Mouse (Mus musculus): ENCODE data around the gene Gpr135. TPM values are rescaled to one million over a fixed set of nuclear protein-coding genes. Genes with fewer than 3 reads are reported as not detected.

The Gpr135 gene
- polyA plus RNA-seq, 1 experiment from 2014 or later = 0.34 TPM

DNA sequence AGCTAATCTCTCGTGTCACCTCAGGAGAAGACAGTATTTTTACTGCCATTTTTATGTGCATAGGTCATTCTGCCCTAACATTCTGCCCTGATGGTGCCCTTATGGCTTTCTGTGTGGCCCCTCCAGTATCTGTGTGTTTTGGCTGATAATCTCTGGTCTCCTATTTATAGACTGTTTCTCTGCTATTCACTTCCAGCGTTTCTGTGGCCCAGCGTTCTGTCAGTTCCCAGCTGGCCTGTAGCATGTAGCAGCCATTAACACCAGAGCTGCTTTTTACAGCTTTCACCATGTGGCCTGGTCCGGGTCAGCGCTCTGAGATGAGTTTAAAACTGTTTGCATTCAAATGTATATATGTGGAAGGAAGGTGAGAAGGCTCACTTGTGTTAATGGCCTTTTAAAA is 49.4 kb downstream of the Gpr135 start:
- no peak overlapping the region for H3K4me2 ChIP-seq
- 19% methylated on average over 5 of the region's 5 CpGs for WGBS (ENCODE audit: insufficient replicate concordance)
- peak overlapping the region; percentile 83 for H3K27ac ChIP-seq (ENCODE audit: low read depth, low read length)

GRCm38 (mm10) chr12:72020285-72020684 is 50.6 kb downstream of the Gpr135 start:
- H3K4me1 ChIP-seq (ENCODE audit: control insufficient read depth, insufficient read depth, low read length) = peaks cover 17% of the 10 kb centered on the region
- H3K4me2 ChIP-seq = no peak overlapping the region
- no peak for ATAC-seq (replicated peaks; ENCODE audit: insufficient number of reproducible peaks, low FRiP score, low TSS enrichment)
- H3K9me3 ChIP-seq (replicated peaks; ENCODE audit: control insufficient read depth, low read length) = no peaks in the 10 kb centered on the region
- no peak overlapping the region for H3K27ac ChIP-seq (ENCODE audit: low read depth, low read length)
- 92% methylated on average over 4 of the region's 4 CpGs for WGBS (ENCODE audit: insufficient replicate concordance)
- no peaks in the 10 kb centered on the region for H3K36me3 ChIP-seq (ENCODE audit: control insufficient read depth, insufficient read depth, low read length)
- H3K4me3 ChIP-seq (ENCODE audit: low read depth, low read length) = no peak overlapping the region
- H3K27me3 ChIP-seq (ENCODE audit: control insufficient read depth, insufficient read depth, low read length) = no peaks in the 10 kb centered on the region
- H3K9ac ChIP-seq (ENCODE audit: low read depth, low read length) = no peak overlapping the region

More for the DNA sequence above, 49.4 kb downstream of the Gpr135 start:
- 0 out of 2 replicates have a peak, but pooled peaks have one; percentile 26 for ATAC-seq (replicated peaks; ENCODE audit: insufficient number of reproducible peaks, low FRiP score, low TSS enrichment)
- Histone ChIP-seq H3K4me3 (ENCODE audit: low read depth, low read length) (no peak overlapping the region), H3K9ac (ENCODE audit: low read depth, low read length) (no peak overlapping the region; the same call in 1 of the 2 replicates), H3K9me3 (replicated peaks; ENCODE audit: control insufficient read depth, low read length) (no peaks in the 10 kb centered on the region), H3K4me1 (ENCODE audit: control insufficient read depth, insufficient read depth, low read length) (peaks cover 17% of the 10 kb centered on the region), H3K27me3 (ENCODE audit: control insufficient read depth, insufficient read depth, low read length) (no peaks in the 10 kb centered on the region), H3K36me3 (ENCODE audit: control insufficient read depth, insufficient read depth, low read length) (no peaks in the 10 kb centered on the region)

Other genes with a start within 250 kb of the Gpr135 start
- 25.7 and 33.0 TPM in 2 replicates for gene Daam1, start 240.0 kb downstream of the Gpr135 start, polyA plus RNA-seq (2014; fragmentation: Nextera tagmentation; extraction: Ambion mirVana)
- gene L3hypdh, start 14.3 kb upstream of the Gpr135 start, polyA plus RNA-seq (2014; fragmentation: Nextera tagmentation; extraction: Ambion mirVana) = 17.1 and 18.5 TPM in 2 replicates
- 54.7 and 62.3 TPM in 2 replicates for gene Jkamp, start 14.5 kb upstream of the Gpr135 start, polyA plus RNA-seq (2014; fragmentation: Nextera tagmentation; extraction: Ambion mirVana)
- gene Ccdc175, start 113.9 kb upstream of the Gpr135 start, polyA plus RNA-seq (2014; fragmentation: Nextera tagmentation; extraction: Ambion mirVana) = not detected in 2 replicates

All from heart, embryonic 11.5 days (tissue).